Mouse (Mus musculus): Measurements from ENCODE around the gene Eid2b. TPM values are rescaled to one million over a fixed set of nuclear protein-coding genes. Genes with fewer than 3 reads are reported as not detected.

Gene Eid2b
- polyA plus RNA-seq, 1 experiment from 2014 or later = 36.3 TPM

DNA sequence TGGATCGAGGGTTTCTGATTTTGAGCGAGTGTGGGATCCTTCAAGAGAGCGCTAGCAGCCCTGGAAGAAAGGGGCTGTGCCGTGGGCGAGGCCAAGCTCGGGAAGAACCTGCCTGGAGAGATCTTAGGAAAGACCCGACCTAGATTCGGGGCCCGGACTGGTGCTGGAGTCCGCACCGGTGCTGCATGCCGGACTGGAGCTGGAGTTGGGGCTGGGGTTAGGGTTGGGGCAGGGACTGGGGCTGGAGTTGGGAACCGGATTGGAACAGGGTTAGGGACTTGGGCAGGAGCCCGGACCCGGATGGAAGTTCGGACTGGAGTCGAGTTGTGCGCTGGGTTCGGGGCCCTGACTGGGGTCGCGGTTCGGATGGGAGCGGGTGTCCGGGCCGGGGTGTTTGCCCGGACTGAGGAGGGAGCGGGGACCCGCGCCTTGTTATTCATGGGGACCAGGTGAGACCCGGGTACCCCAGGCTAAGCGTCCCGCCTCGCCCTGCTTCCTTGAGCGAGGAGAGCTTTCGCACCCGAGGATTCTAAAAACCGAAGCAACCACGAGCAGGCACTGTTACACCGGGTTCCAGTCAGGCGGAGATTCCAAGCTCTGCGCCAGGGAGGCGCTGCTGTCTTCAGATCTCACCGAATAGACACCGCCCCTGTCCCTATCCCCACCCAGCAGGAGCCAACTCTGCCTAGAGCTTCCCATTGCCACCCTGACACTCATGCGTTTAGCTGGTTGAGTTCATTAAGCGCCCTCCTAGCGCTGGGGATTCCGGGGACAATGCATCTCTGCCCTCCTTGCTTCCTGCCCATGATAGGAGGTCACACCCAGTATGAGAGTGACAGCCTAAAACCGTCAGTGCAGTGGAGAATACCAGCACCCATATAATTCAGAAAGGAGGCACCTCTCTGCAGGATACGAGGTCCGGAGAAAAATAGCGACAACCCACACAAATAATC, 13.4 kb downstream of the Eid2b start, which contains the start of gene Selenov:
Gene Selenov (minus strand): TSS at position 549 of the 953 bp plus-strand sequence.
- under 1% methylated on average over 48 of the region's 52 CpGs for WGBS
- peak within 1 kb of the TSS; percentile 53 for H3K4me2 ChIP-seq (ENCODE audit: low read length)
- H3K27me3 ChIP-seq (replicated peaks; ENCODE audit: control insufficient read depth, insufficient read depth, low read length) = peaks cover 21% of the 10 kb centered on the region
- no peaks in the 10 kb centered on the region for H3K36me3 ChIP-seq (ENCODE audit: control insufficient read depth, insufficient read depth, low read length)
- H3K9ac ChIP-seq (ENCODE audit: low read depth, low read length) = peak within 1 kb of the TSS; percentile 59
- no peaks in the 10 kb centered on the region for H3K9me3 ChIP-seq (ENCODE audit: control insufficient read depth, low read length)
- H3K4me3 ChIP-seq (ENCODE audit: low read length) = peak within 1 kb of the TSS; percentile 36
- peaks cover 11% of the 10 kb centered on the region for H3K4me1 ChIP-seq (ENCODE audit: control insufficient read depth, insufficient read depth, low read depth, low read length)
- ATAC-seq = no peak
- no peak within 1 kb of the TSS for H3K27ac ChIP-seq (ENCODE audit: low read depth, low read length)

DNA sequence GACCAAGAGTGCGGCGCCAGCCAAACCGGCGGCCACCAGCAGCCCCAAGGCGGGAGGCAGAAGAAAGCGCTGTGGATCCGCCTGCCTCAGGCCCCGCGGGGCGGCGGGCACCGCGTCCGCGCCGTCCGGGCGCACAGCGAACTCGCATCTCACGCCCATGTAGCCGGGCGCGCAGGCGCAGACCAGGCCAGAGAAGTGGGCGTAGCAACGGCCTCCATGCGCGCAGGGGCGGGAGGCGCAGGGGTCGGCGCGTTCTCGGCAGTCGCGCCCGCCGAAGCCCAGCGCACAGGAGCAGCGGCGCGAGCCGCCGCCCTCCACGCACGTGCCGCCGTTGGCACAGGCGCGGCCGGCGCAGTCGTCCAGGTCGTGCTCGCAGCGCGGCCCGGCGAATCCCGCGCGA, 16.9 kb downstream of the Eid2b start:
- Histone ChIP-seq H3K4me1 (ENCODE audit: control insufficient read depth, insufficient read depth, low read depth, low read length) (peaks cover 18% of the 10 kb centered on the region), H3K4me2 (ENCODE audit: low read length) (peak overlapping the region; percentile 82), H3K27ac (ENCODE audit: low read depth, low read length) (no peak overlapping the region), H3K27me3 (replicated peaks; ENCODE audit: control insufficient read depth, insufficient read depth, low read length) (peaks cover 16% of the 10 kb centered on the region), H3K36me3 (ENCODE audit: control insufficient read depth, insufficient read depth, low read length) (no peaks in the 10 kb centered on the region), H3K4me3 (ENCODE audit: low read length) (peak overlapping the region; percentile 62), H3K9ac (ENCODE audit: low read depth, low read length) (peak overlapping the region; percentile 71), H3K9me3 (ENCODE audit: control insufficient read depth, low read length) (no peaks in the 10 kb centered on the region)
- WGBS = 2% methylated on average over 62 of the region's 63 CpGs
- peak; percentile 82 for ATAC-seq

DNA sequence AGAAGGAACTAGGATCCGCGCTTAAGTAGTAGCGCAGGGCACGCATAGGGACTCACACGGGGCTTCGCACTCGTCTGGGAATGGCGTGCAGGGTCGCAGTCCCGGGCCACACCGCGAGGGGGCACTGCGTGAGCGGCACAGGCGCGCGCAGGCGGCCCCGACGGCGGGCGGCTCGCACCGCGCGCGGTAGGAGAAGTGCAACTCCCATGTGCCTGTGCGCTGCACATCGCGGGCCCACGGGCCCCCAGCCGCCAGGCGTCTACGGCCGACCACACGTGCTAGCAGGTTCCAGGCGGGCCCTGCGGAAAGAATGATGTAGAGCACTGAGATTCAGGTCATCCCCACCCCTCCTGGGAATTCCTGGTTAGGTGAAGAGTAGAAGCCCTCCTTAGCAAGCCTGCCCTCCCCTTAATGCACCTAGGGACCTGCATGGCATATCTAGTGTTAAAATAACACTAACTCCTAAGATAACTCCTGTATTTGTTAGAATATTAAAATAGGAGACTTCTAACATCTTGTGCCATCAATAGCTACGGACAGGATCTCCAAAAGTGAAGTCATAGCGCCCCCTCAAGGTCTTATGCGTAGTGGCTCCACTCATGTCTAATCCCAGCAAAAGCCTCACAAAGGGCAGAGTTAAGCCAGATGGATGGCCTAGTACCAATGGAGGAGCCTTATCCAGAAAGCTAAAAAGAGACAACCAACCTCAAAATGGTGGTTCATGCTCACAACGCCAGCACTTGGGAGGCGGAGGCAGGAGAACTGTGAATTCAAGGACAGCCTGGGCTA, 21.5 kb downstream of the Eid2b start:
- no peak overlapping the region for H3K27ac ChIP-seq (ENCODE audit: low read depth, low read length)

DNA sequence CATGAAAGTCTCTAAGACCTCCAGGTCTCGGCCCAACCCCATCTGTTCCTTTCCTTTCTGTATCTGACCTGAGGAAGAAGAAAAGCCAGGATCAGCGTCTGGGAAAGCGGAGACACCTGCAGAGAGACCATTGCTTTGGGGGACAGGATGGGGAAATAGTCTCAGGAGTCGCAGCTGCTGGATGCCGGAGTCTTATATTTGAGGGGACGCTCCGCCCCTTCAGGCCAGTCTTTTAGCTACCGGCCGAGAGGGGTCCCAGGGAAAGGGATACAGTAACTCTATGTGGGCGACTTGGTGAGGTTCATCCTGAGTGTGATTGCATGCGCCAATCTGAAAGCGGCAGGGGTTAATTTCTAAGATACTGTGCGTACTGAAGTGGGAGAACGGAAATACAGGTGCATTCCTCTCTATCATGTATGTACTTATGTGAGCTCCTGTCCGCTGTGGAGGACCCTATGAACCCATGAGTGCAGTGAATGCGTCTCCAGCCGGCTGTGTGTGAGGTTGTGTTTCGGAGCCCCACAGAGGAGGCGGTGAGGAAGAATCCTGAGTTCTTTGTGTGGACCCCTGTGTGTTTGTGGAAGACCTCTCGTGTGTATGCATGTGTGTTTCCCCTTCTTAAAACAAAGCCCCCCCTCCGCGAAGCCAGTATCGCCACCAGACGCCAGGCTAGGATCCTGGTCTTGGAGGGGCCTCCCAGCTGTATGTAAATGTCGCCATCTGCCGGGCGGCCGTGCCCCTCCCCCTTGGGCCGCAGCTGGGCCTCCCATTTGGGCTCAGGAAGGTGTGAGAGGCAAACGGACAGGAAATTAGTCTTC, 24.3 kb downstream of the Eid2b start, which contains the start of gene Dll3:
Gene Dll3 (minus strand): TSS at position 623 of the 818 bp plus-strand sequence.
- peak; percentile 74 for ATAC-seq
- 2% methylated on average over 30 of the region's 30 CpGs for WGBS
- peaks cover 20% of the 10 kb centered on the region for H3K4me1 ChIP-seq (ENCODE audit: control insufficient read depth, insufficient read depth, low read depth, low read length)
- peak within 1 kb of the TSS; percentile 46 for H3K4me3 ChIP-seq (ENCODE audit: low read length)
- H3K9me3 ChIP-seq (ENCODE audit: control insufficient read depth, low read length) = no peaks in the 10 kb centered on the region
- H3K27ac ChIP-seq (ENCODE audit: low read depth, low read length) = peak within 1 kb of the TSS; percentile 54
- peaks cover 20% of the 10 kb centered on the region for H3K36me3 ChIP-seq (ENCODE audit: control insufficient read depth, insufficient read depth, low read length)
- no peaks in the 10 kb centered on the region for H3K27me3 ChIP-seq (replicated peaks; ENCODE audit: control insufficient read depth, insufficient read depth, low read length)
- peak within 1 kb of the TSS; percentile 72 for H3K4me2 ChIP-seq (ENCODE audit: low read length)
- H3K9ac ChIP-seq (ENCODE audit: low read depth, low read length) = peak within 1 kb of the TSS; percentile 70

More for the DNA sequence above, 21.5 kb downstream of the Eid2b start:
- Histone ChIP-seq H3K9me3 (ENCODE audit: control insufficient read depth, low read length) (no peaks in the 10 kb centered on the region), H3K4me2 (ENCODE audit: low read length) (peak overlapping the region; percentile 56), H3K36me3 (ENCODE audit: control insufficient read depth, insufficient read depth, low read length) (no peaks in the 10 kb centered on the region), H3K4me3 (ENCODE audit: low read length) (peak overlapping the region; percentile 24; the same call in 1 of the 2 replicates), H3K27me3 (replicated peaks; ENCODE audit: control insufficient read depth, insufficient read depth, low read length) (peaks cover 3% of the 10 kb centered on the region; the same call in 1 of the 2 replicates), H3K4me1 (ENCODE audit: control insufficient read depth, insufficient read depth, low read depth, low read length) (peaks cover 20% of the 10 kb centered on the region), H3K9ac (ENCODE audit: low read depth, low read length) (peak overlapping the region; percentile 52)
- 5% methylated on average over 42 of the region's 43 CpGs for WGBS
- ATAC-seq = peak; percentile 34

DNA sequence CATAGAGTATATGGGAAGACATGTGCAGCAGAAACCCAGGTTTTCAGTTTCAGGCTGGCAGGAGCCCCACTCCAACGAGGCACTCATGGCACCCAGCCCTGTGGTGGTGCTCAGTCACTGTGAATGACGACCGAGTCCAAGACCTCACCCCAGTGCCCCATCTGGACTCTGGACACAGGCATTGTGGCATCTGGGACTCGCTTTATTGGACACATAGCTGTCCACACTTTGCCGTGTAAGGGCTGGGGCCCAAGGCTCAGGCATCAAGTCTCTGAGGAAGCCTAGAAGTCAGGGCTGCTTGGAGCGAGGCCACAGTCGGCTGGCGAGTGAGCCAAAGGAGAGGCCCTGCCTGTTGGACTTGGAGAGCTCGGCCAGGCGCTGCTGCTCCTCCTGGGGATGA, 28.1 kb downstream of the Eid2b start:
- peaks cover 15% of the 10 kb centered on the region for H3K4me1 ChIP-seq (ENCODE audit: control insufficient read depth, insufficient read depth, low read depth, low read length)
- peaks cover 35% of the 10 kb centered on the region for H3K36me3 ChIP-seq (ENCODE audit: control insufficient read depth, insufficient read depth, low read length)
- no peak overlapping the region for H3K4me3 ChIP-seq (ENCODE audit: low read length)
- H3K4me2 ChIP-seq (ENCODE audit: low read length) = no peak overlapping the region
- ATAC-seq = no peak
- no peak overlapping the region for H3K27ac ChIP-seq (ENCODE audit: low read depth, low read length)
- no peak overlapping the region for H3K9ac ChIP-seq (ENCODE audit: low read depth, low read length)
- WGBS = 76% methylated on average over 10 of the region's 10 CpGs
- H3K9me3 ChIP-seq (ENCODE audit: control insufficient read depth, low read length) = no peaks in the 10 kb centered on the region
- no peaks in the 10 kb centered on the region for H3K27me3 ChIP-seq (replicated peaks; ENCODE audit: control insufficient read depth, insufficient read depth, low read length)

DNA sequence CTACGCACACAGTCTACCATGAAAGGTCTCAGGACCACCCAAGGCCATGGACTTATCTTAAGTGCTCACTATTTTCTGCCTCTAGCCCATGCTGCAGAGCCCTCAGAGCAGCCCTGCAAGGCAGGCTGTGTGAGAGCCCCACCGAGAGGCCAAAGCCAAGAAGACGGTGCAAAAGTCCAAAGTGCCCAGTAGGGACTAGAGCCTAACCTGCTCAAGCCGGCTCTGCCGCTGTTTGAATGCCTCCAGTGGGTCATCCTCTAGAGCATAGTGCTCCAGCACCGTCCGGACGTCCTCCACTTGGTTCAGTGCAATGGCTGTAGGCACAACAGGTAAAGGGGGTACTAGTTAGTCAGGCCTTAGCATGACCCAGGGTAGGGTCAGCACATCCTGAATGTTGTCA, 28.7 kb downstream of the Eid2b start:
- ATAC-seq = no peak
- no peak overlapping the region for H3K9ac ChIP-seq (ENCODE audit: low read depth, low read length)
- H3K4me2 ChIP-seq (ENCODE audit: low read length) = no peak overlapping the region
- H3K27ac ChIP-seq (ENCODE audit: low read depth, low read length) = no peak overlapping the region
- H3K4me1 ChIP-seq (ENCODE audit: control insufficient read depth, insufficient read depth, low read depth, low read length) = peaks cover 19% of the 10 kb centered on the region
- H3K36me3 ChIP-seq (ENCODE audit: control insufficient read depth, insufficient read depth, low read length) = peaks cover 35% of the 10 kb centered on the region
- H3K4me3 ChIP-seq (ENCODE audit: low read length) = no peak overlapping the region
- no peaks in the 10 kb centered on the region for H3K9me3 ChIP-seq (ENCODE audit: control insufficient read depth, low read length)
- no peaks in the 10 kb centered on the region for H3K27me3 ChIP-seq (replicated peaks; ENCODE audit: control insufficient read depth, insufficient read depth, low read length)
- WGBS = 90% methylated on average over 8 of the region's 8 CpGs

DNA sequence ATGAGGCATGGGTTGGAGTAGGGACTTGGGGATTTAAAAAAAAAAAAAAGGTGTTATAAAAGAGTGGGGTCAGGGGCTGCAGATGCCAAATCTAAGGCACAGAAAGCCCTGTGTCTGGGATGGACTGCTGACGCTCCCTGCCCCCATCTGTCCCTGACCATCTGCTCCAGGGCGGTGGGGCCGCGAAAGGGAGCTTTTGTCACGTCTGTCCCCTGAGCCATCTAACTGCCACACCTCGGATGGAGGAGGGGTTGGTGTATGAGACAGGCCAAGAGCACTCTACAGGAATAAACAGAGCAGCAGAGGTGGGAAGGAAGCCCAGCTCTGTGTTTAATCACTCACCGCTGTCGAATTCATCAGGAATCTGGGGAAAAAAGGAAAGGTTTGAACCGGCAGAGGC, 32.2 kb downstream of the Eid2b start:
- no peak overlapping the region for H3K27ac ChIP-seq (ENCODE audit: low read depth, low read length)
- no peak overlapping the region for H3K4me2 ChIP-seq (ENCODE audit: low read length)
- WGBS = 44% methylated on average over 9 of the region's 9 CpGs
- H3K9ac ChIP-seq (ENCODE audit: low read depth, low read length) = no peak overlapping the region
- no peaks in the 10 kb centered on the region for H3K9me3 ChIP-seq (ENCODE audit: control insufficient read depth, low read length)
- no peak overlapping the region for H3K4me3 ChIP-seq (ENCODE audit: low read length)
- ATAC-seq = no peak
- H3K4me1 ChIP-seq (ENCODE audit: control insufficient read depth, insufficient read depth, low read depth, low read length) = peaks cover 8% of the 10 kb centered on the region
- peaks cover 36% of the 10 kb centered on the region for H3K36me3 ChIP-seq (ENCODE audit: control insufficient read depth, insufficient read depth, low read length)
- H3K27me3 ChIP-seq (replicated peaks; ENCODE audit: control insufficient read depth, insufficient read depth, low read length) = no peaks in the 10 kb centered on the region

DNA sequence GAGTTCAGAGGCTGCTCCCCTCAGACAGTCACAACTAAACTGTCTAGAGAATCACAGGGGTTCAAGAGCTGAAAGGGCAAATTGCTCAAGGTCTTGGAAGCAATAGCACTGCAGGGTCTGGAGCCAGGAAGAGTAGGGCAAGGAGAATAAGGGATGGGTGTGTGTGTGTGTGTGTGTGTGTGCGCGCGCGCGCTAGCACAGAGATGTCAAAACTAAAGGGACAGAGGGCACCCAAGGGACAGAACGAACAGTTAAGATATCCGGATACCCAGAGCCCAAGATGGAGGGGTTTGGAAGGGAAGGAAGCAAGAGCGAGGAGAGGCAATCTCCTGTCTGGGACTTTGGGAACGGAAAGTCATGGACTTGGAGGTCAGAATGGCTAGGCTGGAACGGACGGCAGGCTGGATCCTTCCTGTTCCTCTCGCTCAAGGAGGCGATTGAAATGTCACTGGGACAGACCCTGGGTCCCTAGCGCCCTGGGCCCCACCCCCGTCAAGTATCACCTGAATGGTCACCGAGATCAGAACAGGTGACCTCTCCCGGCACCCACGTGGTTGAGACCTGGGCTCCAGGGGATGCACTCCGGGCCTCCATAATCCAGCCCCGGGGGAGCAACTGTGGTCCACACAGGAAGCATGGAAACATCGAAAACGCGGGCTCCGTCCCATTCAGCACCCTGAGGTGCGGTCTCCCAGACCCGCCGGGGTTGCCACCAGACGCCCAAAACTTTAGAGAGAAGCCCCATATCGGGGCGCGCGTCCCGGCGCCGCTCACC, 33.8 kb downstream of the Eid2b start:
- Histone ChIP-seq H3K27me3 (replicated peaks; ENCODE audit: control insufficient read depth, insufficient read depth, low read length) (no peaks in the 10 kb centered on the region), H3K4me1 (ENCODE audit: control insufficient read depth, insufficient read depth, low read depth, low read length) (peaks cover 8% of the 10 kb centered on the region), H3K4me2 (ENCODE audit: low read length) (peak overlapping the region; percentile 94), H3K4me3 (ENCODE audit: low read length) (peak overlapping the region; percentile 93), H3K36me3 (ENCODE audit: control insufficient read depth, insufficient read depth, low read length) (peaks cover 37% of the 10 kb centered on the region), H3K27ac (ENCODE audit: low read depth, low read length) (peak overlapping the region; percentile 80), H3K9ac (ENCODE audit: low read depth, low read length) (peak overlapping the region; percentile 93), H3K9me3 (ENCODE audit: control insufficient read depth, low read length) (no peaks in the 10 kb centered on the region)
- peak; percentile 67; the same call in 1 of the 2 replicates for ATAC-seq
- WGBS = 6% methylated on average over 35 of the region's 35 CpGs

Measured in hindbrain, embryonic 16.5 days (tissue).